Mouse (Mus musculus) 3T3-L1 (cell line): ENCODE results near the gene Tle1.
A peak's percentile ranks its signal among the peaks of the same experiment; 100 is the strongest.

Experiments
- DNase-seq: peaks from one replicate; pipeline ENCODE4 v3.0.0-alpha.2; 2015; ENCODE audit warnings: low read depth, low spot score

Tle1 gene

GRCm38 (mm10) chr4:72165765-72166164, 35.0 kb downstream of the Tle1 start:
- DNase-seq, result no peak

- no peak for DNase-seq
Measured at GRCm38 (mm10) chr4:72162445-72163218, 38.1 kb downstream of the Tle1 start.

- no peak for DNase-seq
Measured at GRCm38 (mm10) chr4:72160102-72160511, 40.6 kb downstream of the Tle1 start.

GRCm38 (mm10) chr4:72157931-72158371, 42.8 kb downstream of the Tle1 start:
- no peak for DNase-seq

- DNase-seq, result no peak
Measured at GRCm38 (mm10) chr4:72150460-72151131, 50.1 kb downstream of the Tle1 start.

- no peak for DNase-seq
Measured at GRCm38 (mm10) chr4:72146003-72146402, 54.7 kb downstream of the Tle1 start.

- DNase-seq, result peak; percentile 25
Measured at GRCm38 (mm10) chr4:72144541-72144940, 56.2 kb downstream of the Tle1 start.

GRCm38 (mm10) chr4:72140706-72141105, 60.0 kb downstream of the Tle1 start:
- peak; percentile 72 for DNase-seq

GRCm38 (mm10) chr4:72139475-72140120, 61.1 kb downstream of the Tle1 start:
- peak; percentile 2 for DNase-seq

GRCm38 (mm10) chr4:72138264-72139080, 62.2 kb downstream of the Tle1 start:
- DNase-seq, result no peak

GRCm38 (mm10) chr4:72132646-72133045, 68.1 kb downstream of the Tle1 start:
- DNase-seq, result no peak

- no peak for DNase-seq
Measured at GRCm38 (mm10) chr4:72127596-72127995, 73.1 kb downstream of the Tle1 start.

GRCm38 (mm10) chr4:72124790-72125189, 75.9 kb downstream of the Tle1 start:
- no peak for DNase-seq

- no peak for DNase-seq
Measured at GRCm38 (mm10) chr4:72122837-72123236, 77.9 kb downstream of the Tle1 start.

GRCm38 (mm10) chr4:72122343-72122742, 78.4 kb downstream of the Tle1 start:
- no peak for DNase-seq

- DNase-seq, result no peak
Measured at GRCm38 (mm10) chr4:72120050-72120449, 80.7 kb downstream of the Tle1 start.

- DNase-seq, result peak; percentile 70
Measured at GRCm38 (mm10) chr4:72105702-72106101, 95.0 kb downstream of the Tle1 start.

- DNase-seq, result peak; percentile 14
Measured at GRCm38 (mm10) chr4:72104186-72104585, 96.5 kb downstream of the Tle1 start.

GRCm38 (mm10) chr4:72087811-72088210, 112.9 kb downstream of the Tle1 start:
- no peak for DNase-seq

GRCm38 (mm10) chr4:72069111-72069534, 131.6 kb downstream of the Tle1 start:
- no peak for DNase-seq

- no peak for DNase-seq
Measured at GRCm38 (mm10) chr4:72067937-72068336, 132.8 kb downstream of the Tle1 start.
